Mouse (Mus musculus): ENCODE results near the gene Cfap58. TPM values are rescaled to one million over a fixed set of nuclear protein-coding genes. Genes with fewer than 3 reads are reported as not detected.

Cfap58 gene
- polyA plus RNA-seq, 1 experiment from 2014 or later = 0.27 TPM

GRCm38 (mm10) chr19:47918455-47919101, 18.9 kb upstream of the Cfap58 start:
- H3K4me3 ChIP-seq = peak overlapping the region; percentile 78
- H3K4me2 ChIP-seq (replicated peaks) = peak overlapping the region; percentile 81
- H3K27me3 ChIP-seq = no peaks in the 10 kb centered on the region
- WGBS = under 1% methylated on average over 29 of the region's 29 CpGs
- no peaks in the 10 kb centered on the region for H3K9me3 ChIP-seq
- H3K9ac ChIP-seq (replicated peaks) = peak overlapping the region; percentile 92
- peak overlapping the region; percentile 87 for H3K27ac ChIP-seq (replicated peaks)
- ATAC-seq (ENCODE audit: low FRiP score, low read depth) = peak; percentile 31
- H3K36me3 ChIP-seq = no peaks in the 10 kb centered on the region
- peaks cover 29% of the 10 kb centered on the region for H3K4me1 ChIP-seq

DNA sequence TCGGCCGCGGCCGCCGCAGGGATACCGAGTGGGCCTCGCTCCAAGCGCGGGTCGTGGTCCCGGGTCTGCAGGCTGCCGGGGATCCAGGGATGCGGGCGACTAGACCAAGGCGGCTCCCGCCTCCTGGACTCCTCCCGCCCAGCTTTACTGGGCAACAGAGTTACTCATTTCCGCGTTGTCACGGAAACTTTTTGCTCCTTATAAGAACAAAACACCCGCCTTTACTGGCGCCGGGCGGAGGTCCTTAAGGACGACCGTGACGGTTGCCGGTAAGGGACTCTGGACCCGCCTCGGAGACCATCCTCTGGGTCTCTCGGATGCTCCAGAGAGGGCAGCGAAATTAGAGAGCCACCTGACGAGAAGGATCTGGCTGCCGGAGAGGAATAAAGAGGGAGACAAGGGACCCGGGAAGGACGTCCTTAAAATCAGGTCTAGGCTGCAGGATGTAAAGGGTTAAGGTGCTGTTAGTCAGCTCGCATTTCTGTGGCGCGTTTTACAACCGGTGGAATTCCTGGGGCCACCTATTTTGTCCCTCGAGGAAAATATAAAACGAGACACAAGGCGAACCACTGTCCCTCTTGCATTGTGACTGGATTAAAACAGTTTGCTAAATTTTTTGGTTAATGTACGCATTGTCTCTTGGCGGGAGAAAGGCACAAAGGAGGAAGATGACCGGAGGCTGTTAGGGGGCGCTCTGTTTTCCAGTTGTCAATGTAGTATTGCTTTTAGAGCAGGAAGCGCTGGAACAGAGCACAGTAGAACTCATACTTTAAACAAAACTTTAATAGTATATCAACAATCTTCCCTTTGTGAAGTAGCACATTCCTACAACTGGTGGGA, 18.1 kb upstream of the Cfap58 start, which contains the start of the genes Cfap43 and Itprip:
TSS of gene Cfap43 (minus strand) at position 162 of the 840 bp plus-strand sequence.
TSS of gene Itprip (minus strand) at position 174 of the 840 bp plus-strand sequence.
- Histone ChIP-seq H3K27me3 (no peaks in the 10 kb centered on the region), H3K36me3 (no peaks in the 10 kb centered on the region), H3K4me3 (peak within 1 kb of the TSS; percentile 78), H3K9ac (replicated peaks) (peak within 1 kb of the TSS; percentile 92), H3K4me2 (replicated peaks) (peak within 1 kb of the TSS; percentile 81), H3K4me1 (peaks cover 29% of the 10 kb centered on the region), H3K9me3 (no peaks in the 10 kb centered on the region), H3K27ac (replicated peaks) (peak within 1 kb of the TSS; percentile 87)
- peak; percentile 71 for ATAC-seq (ENCODE audit: low FRiP score, low read depth)
- WGBS = under 1% methylated on average over 48 of the region's 48 CpGs

DNA sequence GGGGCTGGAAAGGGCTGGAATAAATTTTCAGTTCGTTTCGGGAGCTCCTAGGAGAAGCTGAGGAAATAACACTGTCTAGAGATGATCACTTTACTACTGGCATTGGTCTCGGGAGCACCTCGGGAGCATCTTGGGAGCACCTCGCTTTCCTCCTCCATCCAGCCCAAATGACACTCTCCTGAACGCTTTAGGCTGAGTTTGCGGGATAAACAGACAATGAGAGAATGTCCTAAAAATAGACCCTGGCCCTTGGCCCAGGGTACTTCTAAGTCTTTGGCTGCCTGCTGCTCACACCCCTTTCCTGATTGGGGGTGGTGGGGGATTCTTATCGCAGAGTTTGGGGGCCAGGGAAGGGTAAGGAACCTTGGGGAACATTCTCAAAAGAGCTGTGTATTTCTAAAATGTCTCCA, 17.5 kb upstream of the Cfap58 start:
- Histone ChIP-seq H3K9ac (replicated peaks) (no peak overlapping the region), H3K27me3 (no peaks in the 10 kb centered on the region), H3K27ac (replicated peaks) (peak overlapping the region; percentile 87; the same call in 1 of the 2 replicates), H3K4me2 (replicated peaks) (peak overlapping the region; percentile 81), H3K36me3 (no peaks in the 10 kb centered on the region), H3K4me1 (peaks cover 29% of the 10 kb centered on the region), H3K9me3 (no peaks in the 10 kb centered on the region), H3K4me3 (peak overlapping the region; percentile 78)
- ATAC-seq (ENCODE audit: low FRiP score, low read depth) = peak; percentile 10; the same call in 1 of the 2 replicates
- 10% methylated on average over 8 of the region's 8 CpGs for WGBS

DNA sequence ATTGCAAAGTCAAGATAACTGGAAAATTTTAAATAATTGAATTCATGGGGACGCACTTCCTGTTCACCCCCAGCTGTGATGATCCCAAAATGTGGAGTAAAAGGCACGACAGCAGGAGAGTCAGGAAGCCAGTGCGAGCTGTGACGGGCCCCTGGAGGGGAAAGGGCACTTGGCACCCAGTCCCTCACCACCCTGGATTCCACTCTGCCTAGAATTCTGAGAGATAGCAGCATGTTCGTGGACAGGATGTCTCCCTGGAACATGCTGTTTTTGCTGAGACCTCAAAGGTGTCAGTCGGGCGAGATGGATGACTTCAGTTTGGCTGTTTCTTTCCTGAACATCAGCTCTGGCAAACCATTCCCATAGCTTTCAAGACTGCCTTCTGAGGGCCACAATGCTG, 11.7 kb upstream of the Cfap58 start:
- no peak for ATAC-seq (ENCODE audit: low FRiP score, low read depth)
- Histone ChIP-seq H3K36me3 (no peaks in the 10 kb centered on the region), H3K4me3 (no peak overlapping the region), H3K4me1 (no peaks in the 10 kb centered on the region), H3K9me3 (no peaks in the 10 kb centered on the region), H3K9ac (replicated peaks) (no peak overlapping the region), H3K4me2 (replicated peaks) (no peak overlapping the region), H3K27ac (replicated peaks) (no peak overlapping the region), H3K27me3 (no peaks in the 10 kb centered on the region)
- 85% methylated on average over 7 of the region's 7 CpGs for WGBS

- no peak for ATAC-seq (ENCODE audit: low FRiP score, low read depth)
- WGBS = 94% methylated on average over 2 of the region's 2 CpGs
- Histone ChIP-seq H3K4me3 (no peak overlapping the region), H3K27ac (replicated peaks) (no peak overlapping the region), H3K27me3 (no peaks in the 10 kb centered on the region), H3K9me3 (no peaks in the 10 kb centered on the region), H3K9ac (replicated peaks) (no peak overlapping the region), H3K4me2 (replicated peaks) (no peak overlapping the region), H3K36me3 (no peaks in the 10 kb centered on the region), H3K4me1 (no peaks in the 10 kb centered on the region)
Observed at GRCm38 (mm10) chr19:47927032-47927431, 10.4 kb upstream of the Cfap58 start.

GRCm38 (mm10) chr19:47929043-47929442, 8.4 kb upstream of the Cfap58 start:
- Histone ChIP-seq H3K36me3 (no peaks in the 10 kb centered on the region), H3K9me3 (no peaks in the 10 kb centered on the region), H3K27ac (replicated peaks) (no peak overlapping the region), H3K4me1 (no peaks in the 10 kb centered on the region), H3K4me2 (replicated peaks) (no peak overlapping the region), H3K9ac (replicated peaks) (no peak overlapping the region), H3K27me3 (no peaks in the 10 kb centered on the region), H3K4me3 (no peak overlapping the region)
- ATAC-seq (ENCODE audit: low FRiP score, low read depth) = no peak
- 89% methylated on average over 4 of the region's 4 CpGs for WGBS

DNA sequence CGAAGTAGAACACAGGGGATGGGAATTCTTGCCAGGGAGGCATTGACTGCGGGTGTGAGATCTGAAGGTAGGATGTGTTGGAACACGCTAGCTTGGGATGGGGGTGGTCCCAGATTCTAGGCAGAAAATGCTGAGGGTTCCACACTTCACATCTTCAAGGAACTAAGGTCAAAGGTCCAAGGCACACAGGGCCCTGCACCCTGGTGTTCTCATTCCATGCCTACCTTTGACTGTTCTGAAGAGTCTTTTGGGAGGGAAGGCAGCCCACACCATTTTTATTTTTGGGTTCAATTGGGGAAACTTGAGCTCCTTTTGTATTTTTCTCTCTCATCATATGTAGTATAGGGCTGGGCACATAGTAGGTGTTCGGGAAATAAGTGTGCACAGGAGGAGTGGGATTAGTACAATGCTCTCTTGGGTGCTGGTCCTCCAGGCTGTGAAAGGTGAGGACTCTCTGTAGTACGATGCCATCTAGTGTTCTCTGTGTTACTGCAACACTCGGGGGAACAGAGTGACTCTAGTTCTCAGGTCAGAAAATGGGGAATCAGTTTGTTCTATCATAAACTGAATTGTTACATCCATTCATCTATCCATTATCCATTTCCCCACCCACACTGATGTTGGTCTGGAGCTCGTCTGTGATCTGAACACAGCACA, 5.4 kb upstream of the Cfap58 start:
- no peaks in the 10 kb centered on the region for H3K9me3 ChIP-seq
- H3K4me2 ChIP-seq (replicated peaks) = no peak overlapping the region
- 41% methylated on average over 7 of the region's 7 CpGs for WGBS
- H3K27ac ChIP-seq (replicated peaks) = no peak overlapping the region
- peak; percentile 78; the same call in 1 of the 2 replicates for ATAC-seq (ENCODE audit: low FRiP score, low read depth)
- 0 out of 2 replicates have a peak, but pooled peaks cover 4% of the 10 kb centered on the region for H3K4me1 ChIP-seq
- H3K36me3 ChIP-seq = no peaks in the 10 kb centered on the region
- no peaks in the 10 kb centered on the region for H3K27me3 ChIP-seq
- no peak overlapping the region for H3K4me3 ChIP-seq
- no peak overlapping the region for H3K9ac ChIP-seq (replicated peaks)

- ATAC-seq (ENCODE audit: low FRiP score, low read depth) = no peak
- Histone ChIP-seq H3K9me3 (no peaks in the 10 kb centered on the region), H3K4me2 (replicated peaks) (no peak overlapping the region), H3K4me1 (peaks cover 8% of the 10 kb centered on the region; the same call in 1 of the 2 replicates), H3K27ac (replicated peaks) (no peak overlapping the region), H3K27me3 (no peaks in the 10 kb centered on the region), H3K9ac (replicated peaks) (no peak overlapping the region), H3K36me3 (no peaks in the 10 kb centered on the region), H3K4me3 (no peak overlapping the region)
- WGBS = 94% methylated on average over 8 of the region's 8 CpGs
Observed at GRCm38 (mm10) chr19:47934146-47934545, 3.3 kb upstream of the Cfap58 start.

DNA sequence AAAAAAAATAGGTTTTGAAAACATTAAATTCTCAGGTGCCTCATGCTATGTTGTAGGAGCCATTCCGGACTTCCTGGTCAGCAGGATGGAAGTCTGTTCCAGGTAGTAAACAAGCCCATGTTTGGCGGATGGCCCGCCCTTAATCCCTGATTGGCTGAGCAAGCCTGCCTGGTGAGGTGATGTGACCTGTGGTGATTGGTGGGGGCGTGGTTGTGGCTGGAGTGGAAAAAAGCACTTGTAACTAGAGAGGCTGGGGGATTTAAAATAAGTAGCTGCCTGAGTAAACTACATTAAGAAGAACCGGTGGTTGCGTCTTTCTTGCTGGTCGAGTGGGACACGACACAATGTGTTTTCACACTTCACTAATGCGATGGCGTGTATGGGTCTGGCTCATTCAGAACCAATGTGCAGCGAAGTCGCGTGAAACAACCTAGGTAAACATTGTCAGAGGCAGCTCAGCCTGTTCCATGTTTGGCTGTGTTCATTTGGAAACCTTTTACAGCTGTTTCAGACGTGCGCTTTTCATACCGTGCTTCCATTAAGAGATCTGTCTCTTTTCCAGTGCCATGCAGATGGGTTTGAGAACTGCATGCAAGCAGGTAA, 2.7 kb upstream of the Cfap58 start:
- Histone ChIP-seq H3K4me1 (peaks cover 8% of the 10 kb centered on the region; the same call in 1 of the 2 replicates), H3K36me3 (no peaks in the 10 kb centered on the region), H3K4me2 (replicated peaks) (no peak overlapping the region), H3K9ac (replicated peaks) (no peak overlapping the region), H3K27me3 (peaks cover under 1% of the 10 kb centered on the region; the same call in 1 of the 2 replicates), H3K9me3 (no peaks in the 10 kb centered on the region), H3K27ac (replicated peaks) (no peak overlapping the region), H3K4me3 (no peak overlapping the region)
- 71% methylated on average over 16 of the region's 16 CpGs for WGBS
- no peak for ATAC-seq (ENCODE audit: low FRiP score, low read depth)

DNA sequence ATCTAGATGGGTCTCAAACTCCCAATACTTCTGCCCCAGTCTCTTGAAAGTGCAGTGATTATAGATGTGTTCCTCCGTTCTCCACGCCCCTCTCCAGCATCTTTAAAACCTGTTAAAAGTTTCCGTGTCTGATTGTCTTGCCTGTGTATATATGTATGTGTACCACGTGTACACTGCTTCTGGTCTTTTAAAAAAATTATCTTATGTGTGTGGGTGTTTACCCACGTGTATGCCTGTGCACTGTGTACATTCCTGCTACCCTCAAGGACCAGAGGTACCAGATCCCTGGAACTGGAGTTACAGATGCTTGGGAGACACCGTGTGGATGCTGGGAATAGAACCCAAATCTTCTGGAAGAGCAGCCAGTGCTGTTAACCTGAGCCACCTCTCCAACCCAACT, 1.9 kb upstream of the Cfap58 start:
- no peak overlapping the region for H3K4me3 ChIP-seq
- H3K9me3 ChIP-seq = no peaks in the 10 kb centered on the region
- no peak overlapping the region for H3K27ac ChIP-seq (replicated peaks)
- 85% methylated on average over 6 of the region's 6 CpGs for WGBS
- no peaks in the 10 kb centered on the region for H3K36me3 ChIP-seq
- peaks cover 9% of the 10 kb centered on the region; the same call in 1 of the 2 replicates for H3K27me3 ChIP-seq
- peaks cover 8% of the 10 kb centered on the region; the same call in 1 of the 2 replicates for H3K4me1 ChIP-seq
- ATAC-seq (ENCODE audit: low FRiP score, low read depth) = no peak
- H3K9ac ChIP-seq (replicated peaks) = no peak overlapping the region
- H3K4me2 ChIP-seq (replicated peaks) = no peak overlapping the region

DNA sequence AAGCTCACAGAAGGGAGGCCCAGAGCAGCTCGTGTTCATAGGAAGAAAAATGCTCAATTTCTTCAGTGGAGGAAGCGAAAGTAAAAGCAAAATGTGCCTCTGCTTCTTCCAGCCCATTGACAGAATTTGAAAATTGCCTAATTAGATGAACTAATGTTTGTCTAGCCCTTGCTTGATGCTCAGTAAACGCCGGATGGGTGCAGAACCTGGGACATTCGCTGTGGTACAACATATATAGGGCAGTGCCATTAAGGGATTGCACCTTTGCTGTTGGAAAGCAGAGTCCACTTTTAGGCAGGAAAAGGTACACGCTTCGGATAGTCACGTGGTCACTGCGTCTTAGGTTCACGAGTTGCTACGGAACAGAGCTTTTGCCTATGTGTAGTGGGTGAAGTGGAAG, 985 bp upstream of the Cfap58 start:
- Histone ChIP-seq H3K9me3 (no peaks in the 10 kb centered on the region), H3K27me3 (peaks cover 9% of the 10 kb centered on the region; the same call in 1 of the 2 replicates), H3K4me3 (no peak overlapping the region), H3K36me3 (no peaks in the 10 kb centered on the region), H3K4me2 (replicated peaks) (no peak overlapping the region), H3K9ac (replicated peaks) (no peak overlapping the region), H3K27ac (replicated peaks) (no peak overlapping the region), H3K4me1 (peaks cover 8% of the 10 kb centered on the region; the same call in 1 of the 2 replicates)
- no peak for ATAC-seq (ENCODE audit: low FRiP score, low read depth)
- WGBS = 91% methylated on average over 11 of the region's 11 CpGs

Data from midbrain, embryonic 12.5 days (tissue).